Mouse (Mus musculus) right cerebral cortex, postnatal 36 days (tissue): ENCODE measurements at regions not wholly inside any gene's neighbourhood (a gene's known extent, or its start where the extent isn't known, plus 50 kb on each side); places are given as distances from the start of the nearest gene placed in this dataset.

Experiments used
- DNase-seq, 2 experiments: peaks; one replicate each; pipeline ENCODE4 v3.0.0; 2022; ENCODE audit warnings: low spot score in 2 of 2, mixed read lengths in 1 of 2

GRCm38 (mm10) chr7:36095258-36096130 lies 292.7 kb upstream of the Zfp507 start:
- DNase-seq, result no peak

GRCm38 (mm10) chr7:36091132-36091531 lies 288.3 kb upstream of the Zfp507 start:
- DNase-seq, result no peak

GRCm38 (mm10) chr7:36090291-36091123 lies 287.7 kb upstream of the Zfp507 start:
- DNase-seq, result no peak

- no peak for DNase-seq
Measured at GRCm38 (mm10) chr7:36087598-36087997, 284.8 kb upstream of the Zfp507 start.

- DNase-seq, result no peak
Measured at GRCm38 (mm10) chr7:36078666-36079065, 275.9 kb upstream of the Zfp507 start.

GRCm38 (mm10) chr7:36078089-36078654 lies 275.4 kb upstream of the Zfp507 start:
- DNase-seq, result no peak

- DNase-seq, result no peak
Measured at GRCm38 (mm10) chr7:36077271-36077670, 274.5 kb upstream of the Zfp507 start.

- DNase-seq, result no peak
Measured at GRCm38 (mm10) chr7:36076021-36076441, 273.2 kb upstream of the Zfp507 start.

GRCm38 (mm10) chr7:36071774-36072173 lies 269.0 kb upstream of the Zfp507 start:
- no peak for DNase-seq

- DNase-seq, result no peak
Measured at GRCm38 (mm10) chr7:36066725-36067124, 263.9 kb upstream of the Zfp507 start.

GRCm38 (mm10) chr7:36061679-36062078 lies 258.9 kb upstream of the Zfp507 start:
- DNase-seq, result peak in 1 of 2 experiments; percentile 13

- peak; percentile 55 to 86 for DNase-seq
Measured at GRCm38 (mm10) chr7:36060426-36060825, 257.6 kb upstream of the Zfp507 start.

- no peak for DNase-seq
Measured at GRCm38 (mm10) chr7:36046053-36046452, 243.2 kb upstream of the Zfp507 start.

- no peak for DNase-seq
Measured at GRCm38 (mm10) chr7:36031881-36032280, 229.1 kb upstream of the Zfp507 start.

GRCm38 (mm10) chr7:36023015-36023414 lies 220.2 kb upstream of the Zfp507 start:
- no peak for DNase-seq

GRCm38 (mm10) chr7:36022489-36022888 lies 219.7 kb upstream of the Zfp507 start:
- no peak for DNase-seq

- no peak for DNase-seq
Measured at GRCm38 (mm10) chr7:36016926-36017753, 214.3 kb upstream of the Zfp507 start.

GRCm38 (mm10) chr7:35996609-35997008 lies 193.8 kb upstream of the Zfp507 start:
- DNase-seq, result no peak

- no peak for DNase-seq
Measured at GRCm38 (mm10) chr7:35992511-35992910, 189.7 kb upstream of the Zfp507 start.

- DNase-seq, result no peak
Measured at GRCm38 (mm10) chr7:35991141-35991540, 188.3 kb upstream of the Zfp507 start.

- DNase-seq, result no peak
Measured at GRCm38 (mm10) chr7:35989456-35989855, 186.7 kb upstream of the Zfp507 start.
